Mouse (Mus musculus): ENCODE data around the gene Mesp1. TPM values are rescaled to one million over a fixed set of nuclear protein-coding genes. Genes with fewer than 3 reads are reported as not detected.

Gene Mesp1
- not detected for total RNA-seq (2023)

GRCm38 (mm10) chr7:79793688-79794087 lies at the start of gene Mesp1:
Gene Mesp1, minus strand, starts transcription at chr7:79793788.

GRCm38 (mm10) chr7:79810611-79811506 lies 17.3 kb upstream of the Mesp1 start, which contains the start of gene Mesp2:
Gene Mesp2, plus strand, starts transcription at chr7:79810727.

DNA sequence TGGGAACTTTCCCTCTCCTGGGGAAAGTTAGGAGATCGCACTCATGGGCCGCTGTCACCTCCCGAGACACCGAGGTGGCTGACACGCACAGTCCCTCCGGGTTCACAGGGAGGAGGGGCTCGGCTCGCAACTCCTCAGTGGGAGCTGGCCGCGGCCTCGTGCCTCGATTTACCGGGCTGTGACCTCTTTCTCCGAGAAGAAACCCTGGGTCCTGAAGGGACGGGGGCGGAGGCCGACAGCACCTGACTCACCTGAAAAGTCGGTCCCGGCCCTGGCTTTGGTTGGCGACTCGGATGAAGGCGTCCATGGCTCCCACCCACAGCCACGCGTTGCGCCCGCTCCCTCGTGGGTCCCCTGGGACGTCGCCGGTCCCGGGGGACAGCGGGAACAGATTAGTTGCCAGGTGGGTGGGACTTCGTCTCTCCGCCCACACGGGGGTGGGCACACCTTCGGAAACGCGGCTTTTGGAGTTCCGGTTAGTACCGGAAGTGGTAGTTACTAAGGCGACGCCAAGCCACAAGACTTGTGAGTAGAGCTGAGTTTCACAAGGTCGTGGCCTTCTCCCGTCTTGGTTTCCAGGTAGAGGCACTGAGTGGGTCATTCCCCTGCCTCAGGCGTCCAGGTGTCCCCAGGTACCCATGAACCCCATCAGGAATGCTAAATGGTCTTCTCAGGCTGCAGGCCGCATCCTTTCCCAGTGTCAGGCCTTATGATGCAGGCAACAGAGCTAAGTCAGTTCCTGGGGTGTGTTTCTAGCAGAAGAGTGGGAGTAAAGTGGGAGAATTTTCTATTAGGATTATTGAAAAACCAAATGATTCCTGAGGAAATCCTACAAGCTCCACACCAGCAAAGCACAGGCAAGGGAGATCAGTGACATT lies 50.7 kb downstream of the Mesp1 start, which contains the start of the genes Pex11a and Wdr93:
Gene Pex11a (minus strand): TSS at position 473 of the 878 bp plus-strand sequence.
Gene Wdr93 (plus strand): TSS at position 505 of the 878 bp plus-strand sequence.

Other genes starting within 250 kb of the Mesp1 start
- gene Rhcg, start 176.1 kb downstream of the Mesp1 start, total RNA-seq (2023) = not detected
- 0.77 TPM for gene Ticrr, start 133.6 kb downstream of the Mesp1 start, total RNA-seq (2023)
- gene Kif7, start 78.1 kb downstream of the Mesp1 start, total RNA-seq (2023) = 6.6 TPM
- not detected for gene Plin1, start 60.9 kb downstream of the Mesp1 start, total RNA-seq (2023)
- gene Pex11a, start 50.7 kb downstream of the Mesp1 start, total RNA-seq (2023) = 0.73 TPM
- not detected for gene Wdr93, start 50.6 kb downstream of the Mesp1 start, total RNA-seq (2023)
- not detected for gene Mesp2, start 16.9 kb upstream of the Mesp1 start, total RNA-seq (2023)
- 0.92 TPM for gene Anpep, start 67.3 kb upstream of the Mesp1 start, total RNA-seq (2023)
- gene Ap3s2, start 126.9 kb upstream of the Mesp1 start, total RNA-seq (2023) = 20.2 TPM
- gene Arpin, start 141.6 kb upstream of the Mesp1 start, total RNA-seq (2023) = not detected
- gene Zfp710, start 231.0 kb upstream of the Mesp1 start, total RNA-seq (2023) = 26.3 TPM

Data from CD8-positive naive resting alpha-beta T cell, adult 57 days (primary cell).